Mouse (Mus musculus) hindbrain, embryonic 11.5 days (tissue): ENCODE data around the gene Gpr55. TPM values are rescaled to one million over a fixed set of nuclear protein-coding genes. Genes with fewer than 3 reads are reported as not detected.
A peak's percentile ranks its signal among the peaks of the same experiment; 100 is the strongest.

ENCODE experiments used
- ATAC-seq: fragments of 200-750 bp; cut with Nextera tagmentation; 2 replicates; pipeline ENCODE4 v1.8.0; 2017; ENCODE audit warnings: mild to moderate bottlenecking, moderate TSS enrichment, moderate library complexity; ENCODE audit not compliant: low FRiP score
- DNase-seq: peaks from one replicate; pipeline ENCODE4 v3.0.0-alpha.2; 2015; ENCODE audit warnings: low spot score
- H3K27ac ChIP-seq: fragments of 300-500 bp; sonication (generic); 2 replicates; pipeline ENCODE4 v1.5.1; 2014; ENCODE audit warnings: mild to moderate bottlenecking, low read depth, low read length
- H3K27me3 ChIP-seq: fragments of 300-500 bp; sonication (generic); 2 replicates; pipeline ENCODE4 v1.6.1; 2014; ENCODE audit warnings: mild to moderate bottlenecking, low read length, moderate library complexity, mixed read lengths; ENCODE audit not compliant: control insufficient read depth, insufficient read depth
- H3K36me3 ChIP-seq: fragments of 300-500 bp; sonication (generic); 2 replicates; pipeline ENCODE4 v1.6.1; 2014; ENCODE audit warnings: mild to moderate bottlenecking, low read length, moderate library complexity, mixed read lengths; ENCODE audit not compliant: control insufficient read depth, insufficient read depth
- H3K4me1 ChIP-seq: fragments of 300-500 bp; sonication (generic); replicated peaks from 2 replicates; pipeline ENCODE4 v1.6.1; 2014; ENCODE audit warnings: low read length, mixed read lengths; ENCODE audit not compliant: control insufficient read depth, insufficient read depth
- H3K4me2 ChIP-seq: fragments of 300-500 bp; sonication (generic); replicated peaks from 2 replicates; pipeline ENCODE4 v1.6.1; 2014; ENCODE audit warnings: mild to moderate bottlenecking, low read depth, low read length
- H3K4me3 ChIP-seq: fragments of 300-500 bp; sonication (generic); 2 replicates; pipeline ENCODE4 v1.5.1; 2014; ENCODE audit warnings: low read depth, low read length
- H3K9ac ChIP-seq: fragments of 300-500 bp; sonication (generic); 2 replicates; pipeline ENCODE4 v1.6.1; 2014; ENCODE audit warnings: low read depth, low read length
- H3K9me3 ChIP-seq: fragments of 300-500 bp; sonication (generic); 2 replicates; pipeline ENCODE4 v1.6.1; 2016; ENCODE audit warnings: low read length; ENCODE audit not compliant: control insufficient read depth
- WGBS: fragments of 180-500 bp; shearing (Covaris S2); extraction: QIAGEN DNeasy Blood & Tissue Kit; methylation state at CpG from one replicate; pipeline ENCODE4 v1.1.7; 2014; 5-methylcytosine and 5-hydroxymethylcytosine counted together
- polyA plus RNA-seq: library from polyadenylated mRNA; unstranded; fragments of >200 nt; fragmentation: Nextera tagmentation; extraction: Ambion mirVana; gene quantifications from 2 replicates; pipeline ENCODE4 v1.2.1, GENCODE M21; 2014

The Gpr55 gene
- polyA plus RNA-seq, result 0.08 TPM in 1 of 2 replicates, not detected in the other

- 79% methylated on average over 5 of the region's 5 CpGs for WGBS
- H3K36me3 ChIP-seq, result no peaks in the 10 kb centered on the region
Measured at GRCm38 (mm10) chr1:85960873-85961272, at the start of gene Gpr55. Gene Gpr55 (minus strand): TSS chr1:85961007.

DNA sequence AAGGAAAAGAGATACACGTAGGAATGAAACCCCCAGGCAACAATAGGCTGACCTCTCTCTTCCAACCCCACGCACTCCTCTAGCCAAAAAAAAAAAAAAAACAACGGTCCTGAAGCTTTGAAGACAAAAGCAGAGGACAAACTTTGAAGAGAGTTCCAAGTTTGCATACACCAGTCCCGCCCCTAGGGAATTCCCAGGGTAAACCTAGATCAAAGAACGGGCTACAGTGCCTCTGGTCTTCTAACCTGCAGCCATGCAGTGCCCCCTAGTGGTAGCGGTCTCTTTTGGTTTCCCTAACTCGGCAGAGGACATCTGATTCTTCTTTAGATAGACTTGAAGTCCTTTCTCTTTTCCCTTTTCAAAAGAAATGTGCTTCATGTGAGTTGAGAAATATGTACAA is 47.0 kb upstream of the Gpr55 start:
- DNase-seq, result peak; percentile 95
- Histone ChIP-seq H3K4me3 (no peak overlapping the region), H3K36me3 (no peaks in the 10 kb centered on the region), H3K9me3 (no peaks in the 10 kb centered on the region), H3K27ac (no peak overlapping the region), H3K4me2 (no peak overlapping the region), H3K27me3 (no peaks in the 10 kb centered on the region), H3K4me1 (no peaks in the 10 kb centered on the region), H3K9ac (no peak overlapping the region)
- under 1% methylated on average over 7 of the region's 7 CpGs for whole genome bisulfite sequencing
- peak; percentile 78 for ATAC-seq

More at GRCm38 (mm10) chr1:85960873-85961272, at the start of gene Gpr55:
- Histone ChIP-seq H3K27me3 (no peaks in the 10 kb centered on the region), H3K27ac (no peak within 1 kb of the TSS), H3K9ac (no peak within 1 kb of the TSS), H3K9me3 (no peaks in the 10 kb centered on the region), H3K4me3 (no peak within 1 kb of the TSS), H3K4me2 (no peak within 1 kb of the TSS), H3K4me1 (no peaks in the 10 kb centered on the region)
- DNase-seq, result no peak
- no peak for ATAC-seq

DNA sequence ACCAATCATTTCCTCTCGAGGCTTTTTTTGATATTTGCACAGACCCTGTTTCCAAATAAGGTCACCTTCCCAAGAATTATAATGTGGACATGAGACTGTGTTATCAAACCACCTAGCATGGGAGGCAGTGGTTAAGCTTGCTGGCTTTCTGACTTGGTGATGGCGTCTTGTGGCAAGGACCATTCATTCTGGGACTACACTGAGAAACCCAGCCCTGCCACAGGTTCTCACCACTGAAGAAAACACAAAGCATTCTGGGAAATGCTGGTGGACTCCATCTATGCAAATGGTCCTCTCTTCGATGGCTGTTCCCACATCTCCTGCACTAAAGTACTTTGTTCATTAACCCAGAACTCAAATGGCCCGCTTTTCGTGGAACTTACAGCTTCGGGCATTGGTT is 45.2 kb upstream of the Gpr55 start:
- no peak overlapping the region for H3K9ac ChIP-seq
- ATAC-seq, result no peak
- 93% methylated on average over 6 of the region's 6 CpGs for WGBS
- no peak for DNase-seq
- no peaks in the 10 kb centered on the region for H3K4me1 ChIP-seq
- no peaks in the 10 kb centered on the region for H3K9me3 ChIP-seq
- no peak overlapping the region for H3K4me2 ChIP-seq
- no peaks in the 10 kb centered on the region for H3K36me3 ChIP-seq
- H3K27ac ChIP-seq, result no peak overlapping the region
- H3K27me3 ChIP-seq, result no peaks in the 10 kb centered on the region
- H3K4me3 ChIP-seq, result no peak overlapping the region

DNA sequence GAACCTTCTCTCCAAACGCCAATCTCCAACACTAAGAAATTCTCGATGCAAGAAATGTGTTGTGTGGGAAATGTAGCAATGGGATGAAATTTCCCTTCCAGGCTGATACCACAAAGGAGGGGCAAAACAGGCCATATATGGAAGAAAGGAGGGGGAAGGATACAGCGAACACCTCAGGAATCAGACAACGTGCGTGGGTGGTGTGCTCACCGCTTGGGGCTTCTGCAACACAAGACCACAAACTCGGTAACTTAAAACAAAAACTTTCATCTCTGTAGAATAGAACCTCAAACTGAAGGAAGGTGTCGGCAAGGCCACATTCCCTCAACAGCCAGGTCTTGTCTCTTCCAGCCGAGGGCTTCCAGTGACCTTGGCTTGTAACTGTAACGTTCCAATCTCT is 44.7 kb upstream of the Gpr55 start:
- no peak for ATAC-seq
- no peaks in the 10 kb centered on the region for H3K36me3 ChIP-seq

DNA sequence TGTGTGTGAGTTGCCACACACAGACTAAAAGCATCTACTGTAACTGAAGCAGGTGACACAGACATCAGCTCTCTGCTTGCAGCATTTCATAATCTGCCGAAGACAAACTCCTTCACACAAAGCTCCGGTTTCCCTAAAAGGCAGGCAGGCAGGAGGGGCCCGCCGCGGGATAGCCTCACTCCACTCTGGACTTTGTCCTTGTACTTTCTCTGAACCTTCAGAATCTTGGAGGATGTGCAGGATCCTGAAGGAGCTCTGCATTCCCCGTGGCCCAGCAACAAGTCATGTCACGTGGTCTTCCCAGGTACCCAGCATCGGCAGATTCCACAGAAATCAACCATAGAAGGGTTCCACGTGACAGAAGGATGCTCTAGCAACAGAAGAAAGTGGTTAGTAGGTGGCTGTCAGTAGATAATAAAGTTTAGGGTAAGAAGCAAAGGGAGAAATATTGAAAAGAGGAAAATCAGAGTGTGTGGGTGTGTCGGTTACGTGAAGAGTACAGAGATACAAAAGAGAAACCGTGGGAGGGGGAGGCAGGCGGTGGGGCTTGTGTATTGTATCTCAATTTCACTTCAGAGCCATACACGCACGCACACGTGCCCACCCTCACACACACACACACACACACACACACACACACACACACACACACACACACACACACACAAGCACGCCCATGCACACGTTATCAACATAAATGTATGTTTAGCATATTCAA is 39.2 kb upstream of the Gpr55 start:
- H3K4me3 ChIP-seq, result no peak overlapping the region
- ATAC-seq (no peak), DNase-seq (no peak)
- no peaks in the 10 kb centered on the region for H3K9me3 ChIP-seq
- no peaks in the 10 kb centered on the region for H3K27me3 ChIP-seq
- WGBS, result 81% methylated on average over 17 of the region's 18 CpGs
- no peak overlapping the region for H3K4me2 ChIP-seq
- H3K9ac ChIP-seq, result no peak overlapping the region
- H3K4me1 ChIP-seq, result no peaks in the 10 kb centered on the region
- H3K36me3 ChIP-seq, result no peaks in the 10 kb centered on the region
- H3K27ac ChIP-seq, result no peak overlapping the region

More for the DNA sequence above, 44.7 kb upstream of the Gpr55 start:
- no peaks in the 10 kb centered on the region for H3K4me1 ChIP-seq
- no peak overlapping the region for H3K4me3 ChIP-seq
- DNase-seq, result no peak
- no peaks in the 10 kb centered on the region for H3K27me3 ChIP-seq
- no peak overlapping the region for H3K9ac ChIP-seq
- H3K4me2 ChIP-seq, result no peak overlapping the region
- no peaks in the 10 kb centered on the region for H3K9me3 ChIP-seq
- H3K27ac ChIP-seq, result no peak overlapping the region
- WGBS, result 92% methylated on average over 10 of the region's 10 CpGs

DNA sequence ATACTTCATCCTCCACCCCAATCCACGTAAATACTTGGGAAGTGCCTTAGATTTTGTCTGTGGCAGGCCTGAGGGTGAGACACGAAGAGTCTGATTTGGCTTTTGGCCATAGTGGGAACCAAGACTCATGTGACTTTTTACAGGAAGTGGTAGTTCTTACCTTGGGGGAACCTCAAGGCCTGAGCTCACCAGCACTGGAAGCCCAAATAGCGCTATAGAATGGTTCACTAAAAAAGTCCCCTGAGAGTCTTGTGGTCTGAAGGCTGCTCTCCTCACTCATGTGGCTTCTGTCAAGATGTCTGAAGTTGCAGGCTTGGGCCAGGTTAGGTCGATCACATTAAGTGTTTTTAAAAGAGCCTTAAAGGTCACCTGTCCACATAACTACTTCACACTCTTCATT is 37.2 kb upstream of the Gpr55 start:
- Histone ChIP-seq H3K4me1 (no peaks in the 10 kb centered on the region), H3K27ac (no peak overlapping the region), H3K9ac (no peak overlapping the region), H3K36me3 (no peaks in the 10 kb centered on the region), H3K9me3 (no peaks in the 10 kb centered on the region), H3K4me3 (no peak overlapping the region), H3K27me3 (no peaks in the 10 kb centered on the region), H3K4me2 (no peak overlapping the region)
- ATAC-seq (no peak), DNase-seq (no peak)
- 89% methylated on average over 4 of the region's 4 CpGs for WGBS

DNA sequence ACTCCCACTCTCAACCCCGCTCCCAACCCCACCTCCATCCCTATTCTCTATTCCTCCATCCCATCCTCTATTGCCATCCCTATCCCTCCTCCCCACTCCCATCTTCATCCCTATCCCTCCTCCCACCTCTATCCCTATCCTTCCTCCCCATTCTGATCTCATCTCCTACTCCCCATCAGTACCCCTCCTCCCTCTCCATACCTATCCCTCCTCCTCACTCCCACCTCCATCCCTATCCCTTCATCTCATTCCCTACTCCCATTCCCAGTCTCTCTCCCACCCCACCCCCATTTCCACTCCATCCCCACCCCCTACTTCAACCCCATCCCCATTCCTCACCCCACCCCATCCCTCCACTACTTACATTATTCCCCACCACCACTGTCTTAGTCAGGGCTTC is 36.4 kb upstream of the Gpr55 start:
- Histone ChIP-seq H3K27ac (no peak overlapping the region), H3K4me3 (no peak overlapping the region), H3K27me3 (no peaks in the 10 kb centered on the region), H3K4me1 (no peaks in the 10 kb centered on the region), H3K36me3 (no peaks in the 10 kb centered on the region), H3K9ac (no peak overlapping the region), H3K4me2 (no peak overlapping the region), H3K9me3 (no peaks in the 10 kb centered on the region)
- ATAC-seq (no peak), DNase-seq (no peak)
- 94% methylated on average over 1 of the region's 1 CpGs for WGBS

GRCm38 (mm10) chr1:85993541-85993940 is 32.7 kb upstream of the Gpr55 start:
- Histone ChIP-seq H3K36me3 (no peaks in the 10 kb centered on the region), H3K4me1 (no peaks in the 10 kb centered on the region), H3K9me3 (no peaks in the 10 kb centered on the region), H3K4me3 (no peak overlapping the region), H3K27me3 (no peaks in the 10 kb centered on the region), H3K9ac (no peak overlapping the region), H3K27ac (no peak overlapping the region), H3K4me2 (no peak overlapping the region)
- WGBS, result 59% methylated on average over 4 of the region's 4 CpGs
- no peak for ATAC-seq
- DNase-seq, result no peak

- Histone ChIP-seq H3K4me3 (no peak overlapping the region), H3K4me1 (no peaks in the 10 kb centered on the region), H3K4me2 (no peak overlapping the region), H3K9ac (no peak overlapping the region), H3K27me3 (no peaks in the 10 kb centered on the region), H3K9me3 (no peaks in the 10 kb centered on the region), H3K36me3 (no peaks in the 10 kb centered on the region), H3K27ac (no peak overlapping the region)
- WGBS, result 85% methylated on average over 9 of the region's 9 CpGs
- no peak for DNase-seq
- no peak for ATAC-seq
Measured at GRCm38 (mm10) chr1:85992175-85992574, 31.4 kb upstream of the Gpr55 start.
